Mouse (Mus musculus) C2C12 (cell line): ENCODE data around the gene Zfp764.

Experiments
- CTCF ChIP-seq: IDR thresholded peaks from one replicate; pipeline ENCODE4 v1.5.1; 2011; ENCODE audit not compliant: control insufficient read depth, insufficient read depth, insufficient read length
- MYOD1 ChIP-seq: IDR thresholded peaks from one replicate; pipeline ENCODE4 v1.6.1; 2011; ENCODE audit warnings: low read depth; ENCODE audit not compliant: control insufficient read depth, insufficient read length
- USF1 ChIP-seq: IDR thresholded peaks from one replicate; pipeline ENCODE4 v1.6.1; 2011; ENCODE audit warnings: low read depth, mild to moderate bottlenecking, control low read depth, moderate library complexity

DNA sequence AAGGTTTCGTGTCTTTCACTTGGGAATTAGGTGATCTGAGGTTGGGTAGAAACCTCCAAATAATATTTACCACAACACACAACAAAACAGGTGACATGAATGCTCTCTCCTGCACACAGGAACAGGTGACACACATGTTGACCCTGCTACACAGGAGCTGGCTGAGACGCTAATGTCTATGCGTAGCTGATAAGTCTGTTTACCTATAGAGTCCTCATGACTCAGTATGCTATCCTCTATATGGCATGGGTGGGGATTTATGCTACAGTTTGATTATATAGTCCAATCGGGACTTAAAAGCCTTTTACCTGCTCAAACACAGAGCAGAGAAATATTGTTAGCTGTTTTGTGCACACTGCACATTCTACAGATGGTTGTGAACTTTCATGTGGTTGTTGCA is 46.4 kb downstream of the Zfp764 start:
- TF ChIP-seq USF1 (no peak), MYOD1 (no peak), CTCF (no peak)
